Mouse (Mus musculus): ENCODE measurements at regions not wholly inside any gene's neighbourhood (a gene's known extent, or its start where the extent isn't known, plus 50 kb on each side); places are given as distances from the start of the nearest gene placed in this dataset.

DNA sequence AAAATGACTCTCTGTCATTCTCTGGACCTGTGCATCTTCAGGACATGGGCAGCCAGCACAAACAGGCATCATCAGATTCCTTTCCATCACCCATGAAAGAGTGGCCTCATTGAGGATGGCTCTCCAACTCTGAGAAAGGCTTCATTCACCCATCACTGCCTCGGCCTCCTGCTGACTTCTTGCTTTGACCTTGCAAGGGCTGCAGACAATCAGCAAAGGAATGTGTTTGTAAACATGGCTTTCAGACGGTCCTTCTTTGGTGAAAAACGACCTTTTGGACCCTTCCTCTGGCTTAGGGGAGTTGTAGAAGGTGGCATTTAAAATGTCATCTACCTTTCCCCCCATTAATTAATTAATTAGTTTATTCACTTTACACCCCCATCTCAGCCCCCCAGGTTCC lies 134.3 kb downstream of the Moxd1 start:
- DNase-seq (ENCODE audit: low spot score), result no peak

- peak; percentile 24 for DNase-seq (ENCODE audit: low spot score)
These were observed 138.1 kb downstream of the Moxd1 start for GRCm38 (mm10) chr10:24361424-24361823.

GRCm38 (mm10) chr10:24365369-24365768 lies 142.1 kb downstream of the Moxd1 start:
- DNase-seq (ENCODE audit: low spot score), result no peak

DNA sequence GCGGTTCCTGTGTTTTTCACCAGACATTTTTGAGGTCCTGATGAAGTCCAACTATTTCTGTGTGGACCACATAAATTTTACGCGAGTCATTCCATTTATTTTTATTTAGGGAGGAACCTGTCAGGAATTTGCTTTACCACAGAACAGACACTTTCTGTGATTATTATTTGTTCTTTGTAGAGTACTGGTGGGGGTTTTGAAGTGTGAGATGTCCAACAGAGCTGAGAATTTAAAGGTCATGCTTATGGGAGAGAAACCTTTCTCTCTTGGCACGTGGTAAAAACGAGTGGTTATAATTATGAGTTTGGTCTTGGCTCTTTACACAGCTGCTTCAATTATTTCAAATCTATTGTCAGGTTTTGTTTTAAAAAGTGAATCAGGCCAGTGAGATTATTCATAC lies 143.7 kb downstream of the Moxd1 start:
- DNase-seq (ENCODE audit: low spot score), result no peak

GRCm38 (mm10) chr10:24373957-24374356 lies 150.6 kb downstream of the Moxd1 start:
- no peak for DNase-seq (ENCODE audit: low spot score)

GRCm38 (mm10) chr10:24379291-24379690 lies 156.0 kb downstream of the Moxd1 start:
- DNase-seq (ENCODE audit: low spot score), result no peak

- DNase-seq (ENCODE audit: low spot score), result no peak
These were observed 157.4 kb downstream of the Moxd1 start for GRCm38 (mm10) chr10:24380478-24381273.

DNA sequence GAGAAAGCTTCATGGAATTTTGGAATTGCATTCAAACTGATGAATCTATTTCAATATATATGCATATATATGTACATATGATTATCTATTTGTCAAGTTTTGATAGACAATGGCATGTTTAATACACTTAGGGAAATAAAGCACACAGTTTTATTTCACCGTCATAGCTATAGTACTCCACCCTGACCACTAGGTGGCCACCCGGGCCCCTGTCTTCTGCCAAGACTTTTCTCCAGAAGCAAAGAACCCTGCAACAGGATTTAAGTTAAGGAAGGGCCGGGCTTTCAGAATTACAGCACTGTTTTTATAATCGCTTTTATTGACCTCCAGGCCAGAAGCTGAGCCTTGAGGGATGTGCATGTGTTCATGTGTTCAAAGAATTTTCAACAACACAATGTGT lies 158.6 kb downstream of the Moxd1 start:
- DNase-seq (ENCODE audit: low spot score), result peak; percentile 45

GRCm38 (mm10) chr10:24384061-24384460 lies 160.7 kb downstream of the Moxd1 start:
- no peak for DNase-seq (ENCODE audit: low spot score)

DNA sequence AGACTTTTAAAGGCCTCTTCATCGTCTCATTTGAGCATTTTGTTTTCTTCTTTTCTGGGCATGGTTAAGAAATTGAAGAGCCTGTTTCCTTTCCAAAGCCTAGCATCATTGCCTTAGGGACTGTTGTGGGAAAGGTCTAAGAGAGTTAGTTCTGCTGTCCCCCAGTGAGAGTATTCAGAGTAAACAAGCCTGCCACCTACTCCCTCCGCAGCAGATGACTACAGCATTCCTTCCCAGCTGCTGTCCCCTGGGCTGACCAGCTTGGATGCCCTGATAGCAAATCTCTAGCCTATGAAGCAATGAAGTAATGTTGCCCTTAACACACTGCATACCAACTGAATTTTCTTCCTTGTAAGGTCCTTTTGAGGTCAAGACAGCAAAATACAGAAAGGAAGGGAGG lies 164.9 kb downstream of the Moxd1 start:
- peak; percentile 64 for DNase-seq (ENCODE audit: low spot score)

GRCm38 (mm10) chr10:24391039-24391438 lies 167.7 kb downstream of the Moxd1 start:
- no peak for DNase-seq (ENCODE audit: low spot score)

- DNase-seq (ENCODE audit: low spot score), result no peak
These were observed 168.7 kb downstream of the Moxd1 start for GRCm38 (mm10) chr10:24392066-24392465.

GRCm38 (mm10) chr10:24395999-24396784 lies 172.9 kb downstream of the Moxd1 start:
- DNase-seq (ENCODE audit: low spot score), result peak; percentile 86

DNA sequence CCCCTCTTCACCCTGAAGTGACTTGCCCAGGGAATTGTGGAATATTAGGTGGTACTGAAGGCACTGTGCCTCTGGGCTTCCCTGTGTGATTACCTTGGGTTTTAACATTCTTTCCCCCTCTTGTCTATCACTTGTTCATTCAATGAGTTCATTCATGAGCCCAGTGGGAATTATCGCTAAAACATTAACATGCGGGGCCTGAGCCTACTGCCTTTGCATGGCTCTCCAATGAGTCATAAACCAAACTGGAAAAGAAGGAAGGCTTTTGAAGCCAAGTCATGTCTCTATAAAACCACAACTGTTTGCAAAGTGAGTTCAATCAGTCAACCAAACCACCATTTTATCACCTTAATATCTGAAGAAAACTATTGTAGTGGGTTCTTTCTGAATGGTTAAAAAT lies 173.8 kb downstream of the Moxd1 start:
- DNase-seq (ENCODE audit: low spot score), result peak; percentile 56

- DNase-seq (ENCODE audit: low spot score), result no peak
These were observed 181.5 kb downstream of the Moxd1 start for GRCm38 (mm10) chr10:24404851-24405250.

- no peak for DNase-seq (ENCODE audit: low spot score)
These were observed 183.6 kb downstream of the Moxd1 start for GRCm38 (mm10) chr10:24406953-24407352.

DNA sequence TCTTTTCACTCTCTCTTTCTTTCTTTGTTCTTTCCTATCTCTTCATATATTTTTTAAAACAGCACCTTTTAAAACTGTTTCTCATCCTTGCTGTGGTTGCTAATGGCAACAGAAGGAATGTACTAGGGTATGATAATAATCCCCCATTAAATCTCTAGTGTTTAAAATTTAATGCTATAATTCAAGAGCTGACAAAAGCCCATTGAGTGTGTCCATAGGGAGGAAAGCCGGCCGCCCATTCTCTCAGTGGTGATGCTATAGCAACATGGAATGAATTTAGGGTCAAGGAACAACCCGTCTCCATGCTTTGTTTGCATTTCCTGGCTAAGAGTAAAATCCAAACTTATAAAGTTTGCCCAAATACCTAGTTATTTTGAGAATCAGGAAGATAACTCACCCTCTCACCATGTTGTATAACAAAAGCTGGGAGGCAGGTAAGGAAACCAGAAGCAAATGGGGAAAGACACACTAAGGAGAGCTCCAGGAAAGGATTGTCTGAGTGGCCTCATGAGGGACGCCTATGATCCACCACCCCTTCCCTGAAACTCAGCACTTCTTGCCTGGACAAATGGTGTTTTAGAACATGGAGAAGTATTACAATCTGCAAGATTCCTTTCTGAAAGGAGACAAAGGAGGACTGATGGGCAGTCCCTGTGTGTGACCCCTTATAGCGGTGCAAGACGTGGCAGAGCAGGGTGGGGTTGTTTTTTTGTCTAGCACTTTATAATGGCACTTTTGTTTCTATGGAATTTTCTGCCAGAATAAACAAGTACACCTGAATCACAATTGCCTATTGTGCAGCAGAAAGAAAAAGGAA lies 184.3 kb downstream of the Moxd1 start:
- DNase-seq (ENCODE audit: low spot score), result no peak

DNA sequence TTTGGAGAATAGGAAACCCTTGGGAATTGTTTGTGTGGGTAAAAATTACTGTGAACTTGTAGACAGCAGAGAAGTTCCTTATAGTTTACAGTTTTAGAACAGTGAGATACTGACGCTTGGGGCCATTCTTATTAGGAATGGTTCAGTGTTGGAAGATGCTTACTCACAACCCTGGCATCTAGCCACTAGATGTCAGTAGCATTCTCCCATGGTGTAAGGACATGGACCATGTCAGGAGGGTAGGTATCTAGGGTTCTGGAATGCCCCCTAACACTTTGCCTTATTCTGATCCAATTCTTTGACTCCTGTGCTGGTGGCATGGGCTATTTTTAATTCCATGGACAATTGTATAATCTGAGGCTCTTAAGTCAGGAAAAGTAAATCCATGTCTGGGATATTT lies 185.3 kb upstream of the Ccn2 start:
- DNase-seq (ENCODE audit: low spot score), result no peak

GRCm38 (mm10) chr10:24410885-24411284 lies 184.4 kb upstream of the Ccn2 start:
- no peak for DNase-seq (ENCODE audit: low spot score)

- no peak for DNase-seq (ENCODE audit: low spot score)
These were observed 172.6 kb upstream of the Ccn2 start for GRCm38 (mm10) chr10:24422498-24423160.

DNA sequence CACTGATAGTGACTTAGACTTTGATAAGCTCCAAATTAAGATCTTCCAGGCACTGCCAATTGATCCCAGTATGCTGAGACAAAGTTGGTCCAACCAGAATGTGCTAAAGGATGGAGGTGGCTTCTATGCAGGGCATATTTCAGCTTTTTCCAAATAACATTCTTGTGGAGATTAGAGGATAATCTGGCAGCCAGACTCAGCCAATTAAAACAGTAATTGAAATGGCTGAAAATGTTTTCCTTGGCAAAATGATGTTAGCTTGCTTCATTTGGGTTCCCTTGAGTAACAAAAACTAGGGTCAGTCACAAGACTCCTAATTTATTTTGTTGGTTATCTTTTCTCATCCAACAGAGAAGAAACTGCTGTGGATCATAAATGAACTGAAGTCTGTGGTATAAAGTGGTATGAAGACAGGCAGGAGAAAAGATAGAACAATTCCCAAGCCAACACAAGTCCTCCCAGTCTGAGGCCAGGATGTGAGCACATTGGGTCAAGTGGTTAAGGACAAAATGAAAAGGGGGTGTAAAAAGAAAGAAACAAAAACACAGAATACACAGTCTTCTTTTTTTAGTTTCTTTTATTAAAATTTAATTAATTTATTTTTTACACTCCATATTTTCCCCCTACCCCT lies 161.4 kb upstream of the Ccn2 start:
- DNase-seq (ENCODE audit: low spot score), result no peak
